Mouse (Mus musculus): ENCODE results near the gene Dock11. TPM values are rescaled to one million over a fixed set of nuclear protein-coding genes. Genes with fewer than 3 reads are reported as not detected.
A peak's percentile ranks its signal among the peaks of the same experiment; 100 is the strongest.

The Dock11 gene
- total RNA-seq, 2 experiments from 2014 or later: 5.7 to 6.7 TPM

DNA sequence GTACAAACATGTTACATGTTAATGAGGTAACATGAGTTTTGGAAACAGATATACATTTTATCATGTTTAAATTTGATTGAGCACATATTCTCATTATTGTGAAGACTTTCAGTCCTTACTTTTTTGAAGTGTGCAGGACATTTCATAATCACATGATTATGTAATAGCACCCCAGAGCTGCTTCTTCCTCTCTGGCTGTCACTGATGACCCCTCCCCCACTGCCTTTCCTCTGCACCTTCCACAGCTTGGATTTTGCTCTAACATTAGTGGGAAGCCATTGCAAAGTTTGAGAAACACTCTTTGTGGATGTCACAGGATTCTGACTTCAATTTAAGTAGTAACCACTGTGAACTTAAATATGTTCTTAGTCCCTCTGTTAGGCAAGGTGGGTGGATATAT is 67.6 kb downstream of the Dock11 start:
- no peak for DNase-seq (ENCODE audit: extremely low spot score in 1 of 2, low spot score in 2 of 2)
- no peak for TF ChIP-seq CTCF (IDR thresholded peaks at IDR 0.05)
- Histone ChIP-seq H3K27ac (no peak overlapping the region), H3K4me3 (no peak overlapping the region)
- intact Hi-C loops (cut with DNase I): no loop called here

DNA sequence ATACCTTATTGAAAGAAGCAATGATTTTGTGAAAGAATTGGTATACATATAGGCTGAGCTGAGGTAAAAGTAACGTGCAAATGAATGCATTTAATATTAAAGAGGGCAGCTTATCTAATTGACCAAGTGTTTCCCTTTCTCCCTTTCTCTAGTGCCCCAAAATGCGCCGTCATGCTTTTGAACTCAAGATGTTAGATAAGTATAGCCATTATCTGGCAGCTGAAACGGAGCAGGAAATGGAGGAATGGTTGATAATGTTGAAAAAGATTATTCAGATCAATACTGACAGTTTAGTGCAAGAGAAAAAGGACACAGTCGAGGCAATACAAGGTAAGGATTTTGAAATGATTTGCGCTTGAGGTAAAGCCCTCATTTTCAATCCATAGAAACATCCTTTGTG is 74.5 kb downstream of the Dock11 start:
- no peak for TF ChIP-seq CTCF (IDR thresholded peaks at IDR 0.05)
- intact Hi-C loops (cut with DNase I): no loop called here
- no peak for DNase-seq (ENCODE audit: extremely low spot score in 1 of 2, low spot score in 2 of 2)
- Histone ChIP-seq H3K4me3 (no peak overlapping the region), H3K27ac (no peak overlapping the region)

DNA sequence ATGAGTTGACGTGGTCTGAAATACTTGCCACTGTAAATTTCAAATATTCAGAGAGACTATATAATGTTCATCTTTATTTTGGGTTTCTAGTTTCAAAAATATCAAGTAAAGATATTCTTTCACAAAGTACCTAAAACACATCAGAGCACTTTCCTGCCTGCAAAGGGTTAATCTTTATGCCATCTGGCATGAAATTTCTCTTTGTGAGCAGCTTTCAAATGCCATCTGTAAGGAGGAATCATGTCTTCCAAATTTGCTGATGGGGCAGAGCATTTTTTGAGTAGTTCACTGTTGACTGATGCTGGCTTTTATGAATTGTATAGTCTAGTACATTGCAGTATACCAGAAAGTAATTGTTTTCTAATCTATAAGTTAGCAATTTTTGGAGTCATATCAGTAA is 80.6 kb downstream of the Dock11 start:
- intact Hi-C loops (cut with DNase I): no loop called here
- TF ChIP-seq CTCF (IDR thresholded peaks at IDR 0.05): no peak
- no peak for DNase-seq (ENCODE audit: extremely low spot score in 1 of 2, low spot score in 2 of 2)
- H3K4me3 ChIP-seq: no peak overlapping the region
- H3K27ac ChIP-seq: no peak overlapping the region

DNA sequence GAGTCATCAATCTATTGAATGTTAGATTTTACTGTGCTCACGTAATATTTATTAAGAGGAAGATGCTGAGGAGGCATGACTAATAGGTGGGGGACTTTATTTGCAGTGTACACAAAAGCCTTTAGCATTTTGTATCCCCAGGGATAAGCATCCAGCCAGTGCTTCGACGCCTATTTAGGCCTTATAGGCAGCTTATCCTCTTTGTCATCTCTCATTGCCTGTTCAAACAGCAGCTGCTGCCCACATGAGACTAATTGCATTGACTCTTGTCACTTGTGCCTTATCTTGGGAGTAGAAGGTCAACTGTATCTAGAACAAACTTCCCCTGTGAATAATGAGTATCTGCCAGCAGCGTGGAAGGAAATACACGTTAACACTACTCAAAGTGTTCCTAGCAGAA is 88.0 kb downstream of the Dock11 start:
- H3K27ac ChIP-seq: no peak overlapping the region
- H3K4me3 ChIP-seq: no peak overlapping the region
- intact Hi-C loops (cut with DNase I): no loop called here
- DNase-seq (ENCODE audit: extremely low spot score in 1 of 2, low spot score in 2 of 2): no peak
- no peak for TF ChIP-seq CTCF (IDR thresholded peaks at IDR 0.05)

DNA sequence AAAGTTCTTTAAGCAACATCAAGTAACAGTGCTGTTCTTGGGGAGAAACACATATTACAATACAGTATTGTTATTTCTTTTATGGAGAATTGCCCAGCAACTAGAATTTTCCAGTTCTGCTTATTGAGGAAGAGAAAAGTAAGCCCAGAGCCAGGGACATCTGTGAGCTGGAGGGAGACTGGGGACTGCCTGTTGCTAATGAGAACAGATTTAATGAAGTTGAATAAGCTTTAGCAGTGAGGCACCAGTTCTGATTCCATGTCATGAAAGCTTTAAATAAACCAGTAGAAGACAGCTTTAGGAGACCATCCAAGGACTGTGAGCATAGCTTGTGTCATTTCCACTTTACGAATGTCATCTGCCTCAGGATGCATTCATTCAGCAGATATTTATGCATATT is 99.3 kb downstream of the Dock11 start:
- no peak overlapping the region for H3K27ac ChIP-seq
- H3K4me3 ChIP-seq: no peak overlapping the region
- intact Hi-C loops (cut with DNase I): no loop called here
- DNase-seq (ENCODE audit: extremely low spot score in 1 of 2, low spot score in 2 of 2): no peak
- no peak for TF ChIP-seq CTCF (IDR thresholded peaks at IDR 0.05)

DNA sequence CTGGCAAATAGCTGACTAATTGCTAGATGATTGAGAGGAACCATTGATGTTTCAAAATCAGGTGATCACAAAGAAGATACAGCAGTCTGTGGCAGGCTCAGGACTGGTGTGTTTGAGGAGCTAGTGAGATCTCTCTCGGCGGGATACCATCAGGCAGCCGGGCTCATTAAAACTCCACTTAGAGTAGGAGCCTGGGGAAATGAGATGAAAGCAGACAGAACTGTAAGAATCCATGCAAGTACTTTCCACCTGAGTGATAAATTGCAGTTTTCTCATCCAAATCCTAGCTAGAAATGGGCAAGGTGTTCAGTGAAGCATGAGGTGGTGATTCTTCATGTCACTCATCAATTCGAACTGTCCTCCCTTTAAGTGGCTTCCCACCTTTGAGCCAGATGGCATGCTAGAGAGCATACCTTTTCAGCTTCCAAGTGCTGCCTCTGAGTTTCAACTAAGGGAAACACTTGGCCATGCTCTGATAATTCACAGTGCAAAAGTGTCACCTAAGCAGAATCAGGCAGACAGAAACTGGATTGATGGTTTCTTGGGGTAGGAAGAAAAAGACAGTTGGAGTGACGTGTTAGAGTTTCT is 102.0 kb downstream of the Dock11 start:
- intact Hi-C loops (cut with DNase I): no loop called here
- H3K4me3 ChIP-seq: no peak overlapping the region
- H3K27ac ChIP-seq: no peak overlapping the region
- no peak for TF ChIP-seq CTCF (IDR thresholded peaks at IDR 0.05)
- no peak for DNase-seq (ENCODE audit: extremely low spot score in 1 of 2, low spot score in 2 of 2)

DNA sequence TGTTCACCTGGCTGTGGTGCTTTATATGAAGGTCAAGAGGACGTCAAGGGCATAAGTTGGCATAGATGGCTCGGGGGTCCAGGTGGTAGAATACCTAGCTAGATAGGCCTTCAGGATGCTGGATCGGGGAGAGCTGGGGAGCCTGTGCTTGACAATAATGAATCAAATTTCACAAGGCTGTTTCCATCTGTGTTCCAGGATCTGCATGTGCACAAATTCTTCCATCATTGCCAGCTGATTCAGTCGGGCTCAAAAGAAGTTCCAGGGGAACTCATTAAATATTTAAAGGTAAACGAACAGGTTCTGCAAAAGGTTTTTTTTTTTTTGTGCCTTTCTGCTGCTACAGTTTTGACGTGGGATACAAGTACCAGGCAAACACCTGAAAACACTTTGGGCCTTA is 105.6 kb downstream of the Dock11 start:
- intact Hi-C loops (cut with DNase I): no loop called here
- no peak for DNase-seq (ENCODE audit: extremely low spot score in 1 of 2, low spot score in 2 of 2)
- Histone ChIP-seq H3K27ac (no peak overlapping the region), H3K4me3 (no peak overlapping the region)
- TF ChIP-seq CTCF (IDR thresholded peaks at IDR 0.05): no peak

DNA sequence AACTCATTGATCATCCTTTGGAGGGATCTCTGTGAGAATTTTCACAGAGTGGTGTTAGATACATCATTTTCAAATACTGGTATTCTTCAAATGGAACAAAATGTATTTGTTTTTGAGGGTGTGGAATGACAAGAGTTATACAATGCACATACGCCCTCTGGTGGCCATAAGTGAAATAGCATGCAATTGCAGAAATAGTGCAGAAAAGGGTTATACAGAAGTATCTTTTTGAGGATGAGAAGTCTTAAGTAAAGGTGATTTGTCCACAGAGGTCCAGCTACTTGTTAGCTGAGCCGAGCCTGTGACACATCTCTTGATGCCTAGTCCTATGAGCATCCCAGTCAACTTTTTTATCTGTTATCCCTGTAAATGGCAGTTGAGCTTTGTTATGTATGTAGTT is 108.4 kb downstream of the Dock11 start:
- DNase-seq (ENCODE audit: extremely low spot score in 1 of 2, low spot score in 2 of 2): peak in 1 of 2 experiments; percentile 9
- no peak overlapping the region for H3K27ac ChIP-seq
- intact Hi-C loops (cut with DNase I): loop anchor here (2.0 kb wide), 2 partner anchors 116 to 156 kb away; no protein-coding TSS in a partner anchor
- no peak overlapping the region for H3K4me3 ChIP-seq
- TF ChIP-seq CTCF (IDR thresholded peaks at IDR 0.05): peak; percentile 88

DNA sequence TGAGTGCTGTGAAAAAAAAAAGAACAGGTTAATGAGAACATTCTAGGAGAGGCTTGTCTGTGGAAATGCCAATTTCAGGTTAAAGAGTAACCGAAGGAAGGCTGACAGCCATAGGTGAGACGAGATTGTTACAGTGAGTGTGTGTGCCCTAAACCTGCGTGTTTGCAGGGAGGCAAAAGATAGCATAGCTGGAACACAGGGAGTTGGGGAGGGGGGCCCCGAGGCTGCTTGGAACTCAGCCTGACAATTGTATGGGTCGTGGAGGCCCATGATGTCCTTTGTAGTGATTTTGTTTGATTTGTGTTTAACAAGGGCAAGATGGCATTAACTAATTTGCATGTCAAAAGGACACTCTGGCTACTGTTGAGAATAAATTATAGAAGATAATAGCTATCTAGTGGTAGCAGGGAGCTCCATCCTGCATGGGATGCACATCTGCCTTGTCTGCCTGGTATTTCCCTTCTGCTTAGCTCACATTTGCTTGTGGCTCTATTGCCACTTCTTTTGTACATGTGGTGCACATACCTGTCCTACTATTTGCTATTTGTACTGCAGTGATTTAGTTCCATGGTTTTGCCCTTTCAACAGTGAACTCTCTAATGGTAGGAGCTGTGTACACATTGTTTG is 109.3 kb downstream of the Dock11 start:
- no peak for DNase-seq (ENCODE audit: extremely low spot score in 1 of 2, low spot score in 2 of 2)
- no peak for TF ChIP-seq CTCF (IDR thresholded peaks at IDR 0.05)
- intact Hi-C loops (cut with DNase I): loop anchor here (2.0 kb wide), 2 partner anchors 117 to 157 kb away; no protein-coding TSS in a partner anchor
- Histone ChIP-seq H3K27ac (no peak overlapping the region), H3K4me3 (no peak overlapping the region)

DNA sequence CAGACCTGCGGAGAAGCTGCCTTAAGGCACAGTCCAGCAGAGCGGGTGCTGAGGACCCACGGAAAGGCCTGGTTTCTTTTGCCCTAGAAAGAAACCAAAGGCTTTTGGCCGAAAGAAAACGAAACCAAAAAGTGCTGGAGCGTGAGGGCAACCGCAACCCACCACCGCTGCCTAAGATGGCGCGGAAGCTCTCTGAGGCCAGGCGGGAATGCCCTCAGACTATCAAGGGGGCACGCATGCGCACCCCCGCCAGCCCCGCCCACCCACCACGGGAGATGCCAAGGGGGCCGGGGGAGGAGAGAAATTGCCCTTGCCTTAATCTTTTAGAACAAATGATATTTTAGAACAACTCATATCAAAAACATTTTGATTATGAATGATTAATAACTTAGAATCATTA is 137.0 kb downstream of the Dock11 start:
- no peak for DNase-seq (ENCODE audit: extremely low spot score in 1 of 2, low spot score in 2 of 2)
- H3K27ac ChIP-seq: no peak overlapping the region
- H3K4me3 ChIP-seq: no peak overlapping the region
- intact Hi-C loops (cut with DNase I): no loop called here
- no peak for TF ChIP-seq CTCF (IDR thresholded peaks at IDR 0.05)

DNA sequence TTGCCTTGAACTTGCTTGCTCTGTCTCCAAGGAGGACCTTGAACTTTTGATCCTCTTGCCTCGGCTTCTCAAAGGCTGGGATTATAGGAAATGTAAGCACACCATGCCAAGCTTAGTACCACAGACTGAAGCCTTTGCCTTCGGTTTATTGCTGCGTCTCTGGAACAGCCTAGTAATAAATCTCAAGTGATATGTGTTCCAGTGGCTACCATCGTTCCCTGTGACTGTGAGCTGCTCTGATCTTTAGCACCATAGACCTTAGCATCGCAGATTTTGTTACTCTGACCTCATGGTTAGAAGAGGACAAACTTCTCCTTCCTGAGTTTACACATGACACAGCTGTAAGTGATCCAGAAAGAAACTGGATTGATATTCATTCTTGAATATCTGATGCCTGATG is 142.5 kb downstream of the Dock11 start:
- no peak for TF ChIP-seq CTCF (IDR thresholded peaks at IDR 0.05)
- no peak for DNase-seq (ENCODE audit: extremely low spot score in 1 of 2, low spot score in 2 of 2)
- no peak overlapping the region for H3K4me3 ChIP-seq
- intact Hi-C loops (cut with DNase I): no loop called here
- H3K27ac ChIP-seq: no peak overlapping the region

DNA sequence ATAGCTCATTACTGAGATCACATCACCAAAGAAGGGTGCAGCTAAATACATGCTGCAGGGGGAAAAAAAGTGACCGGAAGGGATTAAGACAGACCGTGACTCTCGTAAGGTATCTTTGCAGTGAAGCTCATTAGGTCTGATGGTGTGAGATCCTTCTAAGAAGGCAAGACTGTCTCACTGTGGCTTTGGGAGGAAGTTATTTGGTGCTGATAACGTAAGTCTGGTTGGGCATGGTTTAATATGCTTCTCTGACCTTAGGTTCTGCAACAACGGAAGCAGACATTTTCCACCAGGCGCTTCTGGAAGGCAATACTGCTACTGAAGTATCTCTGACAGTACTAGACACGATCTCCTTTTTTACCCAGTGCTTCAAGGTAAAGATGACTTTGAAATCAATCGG is 145.4 kb downstream of the Dock11 start:
- no peak overlapping the region for H3K27ac ChIP-seq
- TF ChIP-seq CTCF (IDR thresholded peaks at IDR 0.05): no peak
- no peak overlapping the region for H3K4me3 ChIP-seq
- no peak for DNase-seq (ENCODE audit: extremely low spot score in 1 of 2, low spot score in 2 of 2)
- intact Hi-C loops (cut with DNase I): no loop called here

DNA sequence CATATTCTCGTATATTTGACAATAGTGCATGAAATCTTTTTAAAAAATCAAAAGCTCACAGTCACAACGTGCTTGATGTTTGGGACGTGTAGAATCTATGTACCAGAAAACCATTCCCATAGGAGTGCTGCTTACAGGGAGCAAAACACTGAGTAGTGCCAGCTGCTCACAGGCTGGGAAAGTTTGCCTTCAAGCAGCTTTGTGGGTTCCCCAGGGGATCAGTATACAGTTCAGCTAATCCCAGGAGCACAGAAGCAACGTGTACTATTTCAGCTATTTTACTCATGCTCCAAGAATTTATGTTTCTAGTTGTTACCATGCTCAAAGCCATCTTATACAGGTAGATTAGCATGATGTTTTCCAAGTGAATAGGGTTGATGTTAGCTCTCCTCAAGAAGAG is 157.1 kb downstream of the Dock11 start:
- H3K4me3 ChIP-seq: no peak overlapping the region
- H3K27ac ChIP-seq: no peak overlapping the region
- no peak for DNase-seq (ENCODE audit: extremely low spot score in 1 of 2, low spot score in 2 of 2)
- TF ChIP-seq CTCF (IDR thresholded peaks at IDR 0.05): no peak
- intact Hi-C loops (cut with DNase I): no loop called here

All from left cerebral cortex, adult 2 months (tissue).